Mouse (Mus musculus): ENCODE results near the gene Nmral1. TPM values are rescaled to one million over a fixed set of nuclear protein-coding genes. Genes with fewer than 3 reads are reported as not detected.

Gene Nmral1
- polyA plus RNA-seq, 2 experiments = 70.9 to 71.5 TPM

- Histone ChIP-seq H3K9ac (ENCODE audit: low read depth, low read length, severe bottlenecking) (no peak overlapping the region), H3K27me3 (ENCODE audit: control insufficient read depth, insufficient read depth, low read length) (no peaks in the 10 kb centered on the region), H3K27ac (replicated peaks; ENCODE audit: low read depth, low read length) (no peak overlapping the region), H3K4me2 (replicated peaks; ENCODE audit: low read depth, low read length, severe bottlenecking) (no peak overlapping the region), H3K4me3 (replicated peaks; ENCODE audit: low read length) (no peak overlapping the region), H3K9me3 (ENCODE audit: control insufficient read depth, low read length) (no peaks in the 10 kb centered on the region), H3K4me1 (ENCODE audit: control insufficient read depth, insufficient read depth, low read length) (peaks cover 25% of the 10 kb centered on the region), H3K36me3 (ENCODE audit: control insufficient read depth, insufficient read depth, low read length) (peaks cover 15% of the 10 kb centered on the region)
- TF ChIP-seq POLR2A (IDR thresholded peaks at IDR 0.05; ENCODE audit: borderline replicate concordance, extremely low read depth, insufficient read depth, insufficient read length) = no peak
- DNase-seq (ENCODE audit: low spot score) (no peak), ATAC-seq (ENCODE audit: low FRiP score, low read depth) (no peak)
- WGBS = 55% methylated on average over 2 of the region's 2 CpGs
These were observed 57.6 kb downstream of the Nmral1 start for GRCm38 (mm10) chr16:4661605-4662004.

Other genes starting within 250 kb of the Nmral1 start
- 40.7 and 44.2 TPM in 2 replicates for gene Srl, start 177.5 kb downstream of the Nmral1 start, polyA plus RNA-seq (2012; rRNA removed)
- gene Srl, start 177.5 kb downstream of the Nmral1 start, polyA plus RNA-seq (2014; fragmentation: Nextera tagmentation; extraction: Ambion mirVana) = 47.3 and 53.7 TPM in 2 replicates
- gene Tfap4, start 159.5 kb downstream of the Nmral1 start, polyA plus RNA-seq (2012; rRNA removed) = 29.9 and 31.5 TPM in 2 replicates
- gene Tfap4, start 159.5 kb downstream of the Nmral1 start, polyA plus RNA-seq (2014; fragmentation: Nextera tagmentation; extraction: Ambion mirVana) = 19.6 and 22.8 TPM in 2 replicates
- 83.8 and 110 TPM in 2 replicates for gene Glis2, start 124.6 kb downstream of the Nmral1 start, polyA plus RNA-seq (2012; rRNA removed)
- gene Glis2, start 124.6 kb downstream of the Nmral1 start, polyA plus RNA-seq (2014; fragmentation: Nextera tagmentation; extraction: Ambion mirVana) = 45.9 and 53.3 TPM in 2 replicates
- 72.7 and 80.1 TPM in 2 replicates for gene Pam16, start 94.4 kb downstream of the Nmral1 start, polyA plus RNA-seq (2012; rRNA removed)
- gene Pam16, start 94.4 kb downstream of the Nmral1 start, polyA plus RNA-seq (2014; fragmentation: Nextera tagmentation; extraction: Ambion mirVana) = 92.5 and 94.1 TPM in 2 replicates
- gene Vasn, start 79.4 kb downstream of the Nmral1 start, polyA plus RNA-seq (2012; rRNA removed) = 75.7 and 117 TPM in 2 replicates
- 35.7 and 36.8 TPM in 2 replicates for gene Vasn, start 79.4 kb downstream of the Nmral1 start, polyA plus RNA-seq (2014; fragmentation: Nextera tagmentation; extraction: Ambion mirVana)
- 27.0 and 30.2 TPM in 2 replicates for gene Dnaja3, start 79.4 kb downstream of the Nmral1 start, polyA plus RNA-seq (2012; rRNA removed)
- gene Dnaja3, start 79.4 kb downstream of the Nmral1 start, polyA plus RNA-seq (2014; fragmentation: Nextera tagmentation; extraction: Ambion mirVana) = 52.4 and 54.7 TPM in 2 replicates
- gene Coro7, start 39.6 kb downstream of the Nmral1 start, polyA plus RNA-seq (2012; rRNA removed) = 40.8 and 51.1 TPM in 2 replicates
- gene Coro7, start 39.6 kb downstream of the Nmral1 start, polyA plus RNA-seq (2014; fragmentation: Nextera tagmentation; extraction: Ambion mirVana) = 15.0 and 16.0 TPM in 2 replicates
- gene Hmox2, start 7.0 kb upstream of the Nmral1 start, polyA plus RNA-seq (2012; rRNA removed) = 56.0 and 63.1 TPM in 2 replicates
- gene Hmox2, start 7.0 kb upstream of the Nmral1 start, polyA plus RNA-seq (2014; fragmentation: Nextera tagmentation; extraction: Ambion mirVana) = 96.6 and 106 TPM in 2 replicates
- gene Cdip1, start 70.9 kb upstream of the Nmral1 start, polyA plus RNA-seq (2012; rRNA removed) = 84.8 and 110 TPM in 2 replicates
- 80.8 and 81.2 TPM in 2 replicates for gene Cdip1, start 70.9 kb upstream of the Nmral1 start, polyA plus RNA-seq (2014; fragmentation: Nextera tagmentation; extraction: Ambion mirVana)
- not detected in 2 replicates for gene 4930562C15Rik, start 116.1 kb upstream of the Nmral1 start, polyA plus RNA-seq (2012; rRNA removed)
- 0.37 and 0.70 TPM in 2 replicates for gene 4930562C15Rik, start 116.1 kb upstream of the Nmral1 start, polyA plus RNA-seq (2014; fragmentation: Nextera tagmentation; extraction: Ambion mirVana)
- gene Ubald1, start 161.0 kb upstream of the Nmral1 start, polyA plus RNA-seq (2012; rRNA removed) = 32.5 and 42.3 TPM in 2 replicates
- gene Ubald1, start 161.0 kb upstream of the Nmral1 start, polyA plus RNA-seq (2014; fragmentation: Nextera tagmentation; extraction: Ambion mirVana) = 42.0 and 44.3 TPM in 2 replicates
- gene Mgrn1, start 166.9 kb upstream of the Nmral1 start, polyA plus RNA-seq (2012; rRNA removed) = 101 and 132 TPM in 2 replicates
- gene Mgrn1, start 166.9 kb upstream of the Nmral1 start, polyA plus RNA-seq (2014; fragmentation: Nextera tagmentation; extraction: Ambion mirVana) = 87.7 and 92.7 TPM in 2 replicates
- 127 and 140 TPM in 2 replicates for gene Nudt16l1, start 219.4 kb upstream of the Nmral1 start, polyA plus RNA-seq (2012; rRNA removed)
- 172 and 178 TPM in 2 replicates for gene Nudt16l1, start 219.4 kb upstream of the Nmral1 start, polyA plus RNA-seq (2014; fragmentation: Nextera tagmentation; extraction: Ambion mirVana)
- 106 and 108 TPM in 2 replicates for gene Anks3, start 244.8 kb upstream of the Nmral1 start, polyA plus RNA-seq (2012; rRNA removed)
- gene Anks3, start 244.8 kb upstream of the Nmral1 start, polyA plus RNA-seq (2014; fragmentation: Nextera tagmentation; extraction: Ambion mirVana) = 59.3 and 67.9 TPM in 2 replicates